Mouse (Mus musculus) retina, postnatal 1 day (tissue): Measurements from ENCODE around the gene Pxk.
A peak's percentile ranks its signal among the peaks of the same experiment; 100 is the strongest.
"Not testable (repeated sequence)": the region's sequence is repeated elsewhere in the genome, so short reads cannot be mapped to it uniquely, and the experiment has no call there.

Experiments used
- DNase-seq: peaks from one replicate; pipeline ENCODE4 v3.0.0-alpha.2; 2012

Gene Pxk

DNA sequence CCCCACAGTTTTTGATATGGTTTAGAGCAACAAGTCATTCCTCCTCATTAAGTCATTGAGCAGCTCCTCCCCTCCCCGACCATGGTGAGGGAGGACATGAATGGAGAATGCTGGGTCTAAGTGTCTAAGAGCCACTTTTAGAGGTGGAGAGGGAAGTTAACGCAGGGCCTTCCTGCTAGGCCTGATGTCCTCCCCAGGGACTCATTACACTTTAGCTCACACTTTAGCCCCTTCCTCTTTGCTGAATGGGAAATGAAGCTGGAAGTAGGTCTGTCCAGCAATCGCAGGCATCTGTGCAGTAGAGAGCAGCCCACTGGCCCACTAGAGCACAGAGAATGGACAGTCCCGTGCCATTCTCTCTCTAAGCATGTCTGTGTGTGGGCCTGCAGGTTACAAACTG, 10.0 kb downstream of the Pxk start:
- no peak for DNase-seq

DNA sequence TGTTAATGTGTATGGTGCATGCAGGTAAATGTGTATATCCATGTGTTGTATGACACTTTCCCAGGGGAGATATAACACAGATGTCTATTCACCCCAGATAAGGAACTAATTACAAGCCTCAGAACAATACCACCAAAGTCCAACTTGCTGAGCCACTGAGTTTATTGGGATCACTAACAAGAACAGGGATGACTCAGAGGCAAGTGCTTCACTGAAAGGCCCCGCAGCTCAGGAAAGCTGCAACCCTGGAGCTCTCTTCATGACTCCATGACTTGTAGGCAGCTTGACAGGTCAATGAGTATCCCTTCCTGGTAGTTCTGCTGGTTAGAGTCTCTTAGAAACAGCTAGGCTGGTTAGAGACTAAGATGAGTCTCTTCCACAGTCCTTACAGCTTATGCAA, 11.0 kb downstream of the Pxk start:
- DNase-seq, result no peak

GRCm38 (mm10) chr14:8111545-8111944, 13.5 kb downstream of the Pxk start:
- DNase-seq, result no peak

- no peak for DNase-seq
These were observed 14.0 kb downstream of the Pxk start for GRCm38 (mm10) chr14:8112036-8112435.

- no peak for DNase-seq
These were observed 15.6 kb downstream of the Pxk start for GRCm38 (mm10) chr14:8113616-8114015.

DNA sequence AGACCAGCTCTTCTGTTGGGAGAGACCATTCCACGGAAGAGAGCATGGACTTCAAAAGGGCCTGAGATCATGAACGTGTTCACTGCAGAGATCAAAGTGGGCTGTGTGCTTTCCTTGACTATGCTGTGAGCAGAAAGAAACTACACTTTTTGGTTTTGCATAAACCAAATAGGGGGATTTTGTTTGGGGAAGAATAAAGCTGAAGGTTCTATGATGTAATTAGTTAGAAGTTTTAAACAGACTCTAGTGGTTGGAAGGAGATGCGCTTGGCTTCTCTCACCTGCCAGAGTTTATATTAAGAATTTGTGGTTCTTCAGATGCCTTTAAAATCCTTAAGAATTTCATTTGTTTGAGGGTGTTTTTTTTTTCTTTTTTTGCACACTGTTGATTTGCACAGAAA, 16.3 kb downstream of the Pxk start:
- no peak for DNase-seq

DNA sequence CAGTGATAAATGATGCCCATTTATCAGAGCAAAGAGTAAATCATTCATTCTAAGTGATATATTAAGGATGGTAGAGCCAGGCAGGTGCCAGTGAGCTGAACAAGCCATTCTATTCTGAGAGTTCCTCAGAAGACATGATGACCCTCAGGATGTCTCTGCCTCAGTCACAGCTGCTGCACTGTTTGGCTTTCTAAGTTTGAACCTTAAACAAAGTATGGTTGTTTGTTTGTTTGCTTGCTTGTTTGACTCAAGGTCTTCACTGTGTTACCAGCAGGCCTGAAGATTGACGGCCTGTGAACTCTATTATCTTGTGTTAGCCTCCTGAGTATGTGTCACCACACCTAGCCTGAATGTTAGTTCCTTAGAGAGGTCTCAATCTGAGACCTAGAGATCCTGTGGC, 16.7 kb downstream of the Pxk start:
- no peak for DNase-seq

DNA sequence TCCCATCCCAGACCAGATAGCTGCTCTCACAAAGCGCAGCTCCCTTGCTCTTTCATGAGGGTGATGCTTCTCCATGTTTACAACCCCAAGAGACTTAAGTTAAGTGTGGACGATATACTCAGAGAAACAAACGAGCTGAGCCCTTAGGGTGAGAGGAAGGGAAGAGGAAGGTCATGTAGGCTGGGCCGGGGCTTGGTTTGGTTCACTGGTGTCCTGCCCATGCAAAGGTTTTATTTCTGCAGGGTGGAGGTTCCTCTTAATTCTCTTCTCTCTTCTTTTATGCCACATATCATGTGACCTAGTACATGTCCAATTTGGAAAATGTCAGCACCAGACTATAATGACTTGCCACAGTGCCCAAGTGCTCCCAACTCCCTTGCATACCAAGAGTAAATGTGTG, 17.8 kb downstream of the Pxk start:
- no peak for DNase-seq

DNA sequence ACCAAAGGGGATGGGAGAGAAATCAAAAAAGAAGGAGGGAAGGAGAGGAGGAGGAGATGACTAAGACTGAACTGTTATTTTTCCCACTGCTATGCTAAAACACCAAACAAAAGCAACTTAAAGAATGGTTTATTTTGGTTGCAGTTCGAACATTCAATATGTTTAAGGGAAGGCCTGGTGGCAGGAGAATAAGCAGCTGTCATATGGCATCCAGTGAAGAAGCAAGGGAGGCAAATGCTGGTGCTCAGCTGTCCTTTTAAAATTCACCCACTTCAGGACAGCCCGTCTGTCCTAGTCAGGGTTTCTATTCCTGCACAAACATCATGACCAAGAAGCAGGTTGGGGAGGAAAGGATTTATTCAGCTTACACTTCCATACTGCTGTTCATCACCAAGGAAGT, 19.4 kb downstream of the Pxk start:
- no peak for DNase-seq

DNA sequence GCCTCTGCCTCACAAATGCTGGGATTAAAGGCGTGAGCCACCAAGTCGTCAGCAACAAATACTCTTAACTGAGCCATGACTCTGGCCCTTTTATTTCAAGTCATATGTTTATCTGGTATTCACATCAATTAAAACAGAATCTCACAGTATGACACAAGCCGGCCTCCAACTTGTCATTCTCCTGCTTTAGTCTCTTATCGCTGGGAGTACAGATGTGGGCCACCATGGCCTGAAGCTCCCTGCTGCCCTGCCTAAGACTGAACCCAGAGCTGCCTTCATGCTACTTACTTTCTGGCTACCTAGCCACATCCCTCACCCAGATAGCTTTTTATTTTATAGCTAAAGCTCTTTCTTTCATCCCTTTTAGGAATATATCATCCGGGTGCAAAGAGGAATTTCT, 21.4 kb downstream of the Pxk start:
- no peak for DNase-seq

DNA sequence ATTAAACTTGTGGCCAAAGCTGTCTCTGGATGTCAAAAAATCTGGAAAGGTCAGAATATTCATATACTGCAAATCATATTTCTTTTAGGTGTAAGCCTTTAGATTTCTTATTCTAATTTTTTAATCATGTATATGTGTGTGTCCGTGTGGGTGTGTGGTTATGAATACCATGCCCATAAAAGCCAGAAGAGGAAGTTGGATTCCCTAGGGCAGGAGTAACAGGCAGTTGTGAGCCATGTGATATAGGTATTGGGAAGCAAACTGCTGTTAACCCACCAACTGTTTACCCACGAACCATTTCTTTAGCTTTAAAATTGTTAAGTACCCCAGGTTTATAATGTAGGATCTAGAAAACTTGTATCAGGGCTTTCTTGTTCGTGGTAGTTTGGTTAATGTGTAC, 21.9 kb downstream of the Pxk start:
- DNase-seq, result no peak

- DNase-seq, result no peak
These were observed 25.1 kb downstream of the Pxk start for GRCm38 (mm10) chr14:8123141-8123540.

GRCm38 (mm10) chr14:8123611-8124010, 25.6 kb downstream of the Pxk start:
- DNase-seq, result not testable (repeated sequence)

DNA sequence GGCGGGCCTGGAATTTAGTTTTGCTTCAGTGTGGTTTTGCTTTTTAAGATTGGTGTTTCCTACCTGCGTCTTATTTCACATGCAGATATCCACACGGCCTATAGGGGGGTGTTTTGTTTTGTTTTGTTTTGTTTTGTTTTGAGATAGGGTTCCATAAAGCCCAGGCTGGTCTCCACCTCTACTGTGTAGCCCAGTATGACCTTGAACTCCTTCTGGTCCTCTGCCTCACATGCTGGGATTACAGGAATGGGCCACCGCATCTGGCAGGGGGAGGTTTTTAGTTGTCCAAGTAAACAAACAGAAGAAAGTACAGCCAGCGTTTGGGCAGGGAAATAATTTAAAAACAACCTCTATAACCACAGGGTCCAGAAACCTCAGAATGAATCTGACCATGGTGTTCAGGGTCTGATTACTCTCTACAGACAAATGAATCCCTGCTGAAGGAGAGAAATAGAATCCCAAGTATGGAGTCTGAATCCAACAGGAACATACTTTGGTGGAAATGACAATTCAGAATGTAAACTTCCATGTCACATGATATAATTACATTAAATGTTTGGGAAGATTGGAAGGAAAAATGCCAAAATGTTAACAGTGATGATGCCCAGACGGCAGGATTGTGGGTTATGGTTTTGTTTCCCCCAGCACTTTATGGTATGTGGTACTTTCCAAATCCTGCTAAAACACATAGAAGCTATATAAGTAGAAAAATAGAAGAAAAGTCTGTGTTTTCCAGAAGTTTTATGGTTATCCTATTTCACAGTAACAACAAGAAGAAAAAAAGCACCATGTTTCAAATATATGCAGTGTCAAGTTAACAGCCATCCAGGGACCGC, 26.3 kb downstream of the Pxk start:
- DNase-seq, result no peak

DNA sequence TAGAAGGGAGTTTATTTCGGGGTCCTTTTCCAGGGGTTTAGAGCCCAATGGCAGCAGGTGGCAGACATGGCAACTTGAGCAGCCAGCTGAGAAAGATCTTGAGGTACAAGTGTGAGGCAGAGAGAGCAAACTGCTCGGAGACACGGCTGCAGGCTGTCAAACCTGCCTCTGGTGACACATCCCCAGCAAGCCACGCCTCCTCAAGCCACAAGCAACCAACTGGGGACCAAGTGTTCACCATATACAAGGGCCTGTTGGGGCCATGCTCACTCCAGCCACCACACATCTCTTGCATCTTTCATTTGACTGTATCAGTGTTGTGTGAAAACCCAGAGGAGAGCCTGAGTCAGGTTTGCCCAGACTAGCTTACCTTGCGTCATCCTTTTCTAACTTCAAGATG, 30.0 kb downstream of the Pxk start:
- no peak for DNase-seq

DNA sequence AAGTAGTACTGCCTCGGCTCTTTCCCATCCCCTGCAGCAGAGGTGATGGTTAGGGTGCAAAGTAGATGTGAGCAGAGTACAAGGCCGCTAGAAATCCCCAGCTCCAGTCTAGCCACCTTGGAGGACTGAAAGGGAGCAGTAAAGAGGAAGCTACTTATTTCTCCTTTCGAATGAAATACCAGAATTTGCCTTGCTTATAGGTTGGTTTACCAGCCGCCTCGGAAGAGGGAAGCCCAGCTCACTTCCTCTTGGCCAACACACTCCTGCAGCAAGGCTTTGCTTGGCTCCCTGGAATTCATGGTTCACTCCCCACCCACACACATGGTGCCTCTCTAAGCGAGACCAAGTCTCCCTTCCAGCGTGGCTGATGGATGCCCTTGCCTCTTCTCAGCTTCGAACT, 34.8 kb downstream of the Pxk start:
- no peak for DNase-seq

DNA sequence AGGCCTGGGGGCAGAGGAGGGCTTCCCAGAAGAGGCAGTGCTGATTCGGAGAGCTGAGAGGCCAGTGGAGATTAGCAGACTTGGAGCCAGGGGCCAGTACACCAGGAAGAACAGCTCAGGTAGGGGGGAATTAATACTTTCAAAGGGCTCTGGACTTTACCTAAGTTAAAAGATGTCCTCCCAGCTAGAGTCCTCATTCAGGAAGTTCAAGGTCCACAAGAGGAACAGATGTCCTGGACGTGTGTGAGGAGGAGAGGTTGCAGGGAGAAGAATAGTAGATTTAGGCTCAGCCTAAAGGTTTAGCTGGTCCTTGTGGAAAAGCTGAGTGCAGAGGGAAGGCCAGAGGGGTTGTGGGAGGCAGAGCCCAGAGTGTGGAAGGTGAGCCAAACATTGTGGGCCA, 36.2 kb downstream of the Pxk start:
- DNase-seq, result no peak

DNA sequence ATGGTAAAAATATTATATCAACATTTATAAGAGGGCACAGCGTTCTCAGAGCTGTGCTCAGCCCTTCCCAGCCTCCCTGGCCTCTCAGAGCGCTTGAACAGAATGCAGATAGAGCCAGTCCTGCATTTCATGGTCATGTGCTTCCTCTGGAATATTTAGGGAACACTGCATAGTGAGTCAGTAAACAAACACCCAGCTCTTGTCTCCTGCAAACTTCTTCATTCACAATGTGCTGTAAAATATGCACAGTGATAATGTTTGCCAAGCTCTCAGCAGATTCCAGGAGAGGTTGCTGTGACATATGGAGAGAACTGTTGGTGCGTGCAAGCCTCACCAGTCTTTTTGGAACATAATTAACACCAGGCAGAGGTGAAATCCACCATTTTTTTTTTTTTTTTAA, 37.1 kb downstream of the Pxk start:
- no peak for DNase-seq

- DNase-seq, result peak; percentile 6
These were observed 42.0 kb downstream of the Pxk start for GRCm38 (mm10) chr14:8139724-8140710.

GRCm38 (mm10) chr14:8141131-8141530, 43.1 kb downstream of the Pxk start:
- DNase-seq, result no peak

DNA sequence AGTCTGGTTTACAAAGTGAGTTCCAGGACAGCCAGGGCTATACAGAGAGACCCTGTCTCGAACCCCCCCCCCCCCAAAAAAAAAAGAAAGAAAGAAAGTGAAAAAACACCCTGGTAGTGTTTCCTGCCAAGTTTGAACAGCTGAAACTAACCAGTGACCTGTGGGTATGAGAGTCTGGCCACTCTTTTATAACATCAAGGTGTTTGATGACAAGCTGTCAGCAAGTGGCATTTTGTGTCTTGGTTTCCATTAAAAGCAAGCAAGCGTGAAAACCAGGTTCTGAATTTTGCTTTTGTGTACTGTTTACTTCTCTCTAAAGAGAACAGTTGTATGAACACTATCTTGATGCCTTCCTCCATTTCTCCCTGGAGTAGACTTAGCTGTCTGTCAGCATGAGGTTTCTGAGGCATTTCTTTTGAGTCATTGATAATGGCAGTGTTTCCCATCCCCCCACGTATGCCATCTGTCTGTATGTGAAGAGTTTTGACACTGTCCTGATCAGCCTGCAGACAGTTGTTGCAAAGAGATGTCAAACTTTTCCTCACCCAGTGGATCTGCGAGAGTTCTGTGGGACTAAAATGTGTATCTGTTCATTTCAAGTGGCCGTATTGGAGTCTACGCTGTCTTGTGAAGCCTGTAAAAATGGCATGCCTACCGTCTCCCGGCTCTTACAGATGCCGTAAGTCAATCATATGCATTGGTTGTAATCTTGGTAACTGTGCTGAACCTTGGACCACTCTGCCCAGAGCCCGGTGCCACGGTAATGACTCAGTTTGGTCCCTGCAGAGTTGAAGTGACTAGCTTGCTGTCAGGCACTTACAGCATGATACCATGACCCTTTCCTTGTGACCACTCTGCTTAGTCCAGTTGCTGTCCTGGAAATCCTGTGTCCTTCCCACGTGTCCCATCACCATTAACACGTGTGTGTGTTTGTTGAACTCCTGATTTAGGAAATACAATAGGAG, 47.9 kb downstream of the Pxk start:
- DNase-seq, result no peak

DNA sequence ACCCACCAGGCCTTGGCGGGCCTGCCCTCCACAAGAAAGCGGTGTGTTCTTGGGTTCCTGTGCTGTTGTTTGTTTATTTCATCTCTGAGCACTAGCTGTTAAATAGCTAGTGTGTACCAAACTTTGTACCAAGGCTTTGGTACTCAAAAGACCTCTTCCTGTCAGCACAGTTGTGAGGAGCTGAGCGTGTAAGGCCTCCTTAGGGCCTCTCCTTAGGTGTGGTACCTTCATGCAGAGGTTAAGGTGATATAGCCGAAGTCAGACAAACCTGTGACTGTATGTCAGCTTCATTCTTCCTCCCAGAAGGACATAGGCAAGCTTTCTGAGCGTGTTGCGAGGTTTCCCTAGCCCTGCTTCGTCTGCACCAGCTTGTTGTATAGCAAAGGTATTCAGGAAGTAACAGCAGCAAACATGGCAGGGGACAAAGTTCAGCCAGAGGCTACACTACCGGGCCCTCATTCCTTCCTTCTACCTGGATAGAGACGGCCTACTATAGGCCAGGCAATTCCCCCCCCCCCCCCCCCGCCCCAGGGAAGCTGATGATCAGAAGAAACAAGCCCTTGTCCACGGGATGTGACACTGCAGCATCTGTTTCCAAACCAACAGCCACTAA, 48.7 kb downstream of the Pxk start:
- DNase-seq, result no peak
